Mouse (Mus musculus) heart, postnatal 25 days (tissue): ENCODE data around the gene Cmtm7. TPM values are rescaled to one million over a fixed set of nuclear protein-coding genes. Genes with fewer than 3 reads are reported as not detected.
"Not testable (repeated sequence)": the region's sequence is repeated elsewhere in the genome, so short reads cannot be mapped to it uniquely, and the experiment has no call there.

Experiments
- DNase-seq: peaks from one replicate; pipeline ENCODE4 v3.0.0; 2022; ENCODE audit warnings: low spot score
- intact Hi-C: fragments of 180-260 bp; cut with DNase I; formaldehyde crosslinking; loops from one replicate; pipeline ENCODE4 v1.15.1; 2025
- total RNA-seq, 2 experiments: library from RNA; stranded (reverse); gene quantifications; 2 replicates each; pipeline ENCODE4 v1.2.3; 2021

Gene Cmtm7
- total RNA-seq, 2 experiments from 2014 or later = 14.0 to 14.1 TPM

GRCm38 (mm10) chr9:114731871-114732682 is 49.6 kb downstream of the Cmtm7 start:
- DNase-seq = no peak

DNA sequence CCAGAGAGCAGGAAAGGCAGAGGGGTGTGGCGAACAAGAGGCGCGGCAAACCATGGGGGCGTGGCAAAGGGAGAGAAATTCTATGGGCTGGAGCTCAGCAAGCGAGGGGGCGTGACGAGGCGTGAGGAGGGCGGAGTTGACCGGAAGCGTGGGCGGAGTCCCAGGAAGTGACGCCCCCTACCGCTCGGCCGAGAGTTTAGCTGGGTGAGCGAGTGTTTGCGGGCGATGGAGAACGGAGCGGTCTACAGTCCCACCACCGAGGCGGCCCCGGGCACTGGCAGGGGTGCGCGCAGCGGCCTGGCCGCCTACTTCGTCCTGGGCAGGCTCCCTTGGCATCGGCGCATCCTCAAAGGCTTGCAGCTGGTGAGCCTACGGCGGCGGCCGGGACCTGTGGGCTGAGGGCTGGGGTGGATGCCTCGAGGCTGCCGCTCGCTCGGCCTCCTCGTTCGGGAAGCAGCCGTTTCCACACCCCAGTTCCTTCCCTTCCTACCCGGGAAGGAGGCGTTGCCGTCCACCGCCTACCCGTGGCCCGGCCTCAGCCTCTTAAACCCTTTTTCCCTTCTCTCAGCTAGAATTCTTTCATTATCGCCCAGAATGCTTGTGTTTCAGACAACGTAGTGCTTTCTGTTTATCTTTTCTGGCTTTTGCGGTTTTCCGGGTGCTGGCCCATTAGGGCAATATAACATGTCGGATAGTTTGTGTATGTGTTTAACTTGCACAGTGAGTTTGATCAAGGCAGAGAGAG is 50.5 kb downstream of the Cmtm7 start, which contains the start of gene Cmtm6:
Gene Cmtm6 (plus strand): TSS at position 106 of the 745 bp plus-strand sequence.
- intact Hi-C loops = loop anchor here (2.0 kb wide), 1 partner anchor 42 kb away; the partner anchor contains the start of gene Dync1li1

More at GRCm38 (mm10) chr9:114731871-114732682, 49.6 kb downstream of the Cmtm7 start:
- intact Hi-C loops = loop anchor here (2.0 kb wide), 1 partner anchor 43 kb away; the partner anchor contains the start of gene Dync1li1

DNA sequence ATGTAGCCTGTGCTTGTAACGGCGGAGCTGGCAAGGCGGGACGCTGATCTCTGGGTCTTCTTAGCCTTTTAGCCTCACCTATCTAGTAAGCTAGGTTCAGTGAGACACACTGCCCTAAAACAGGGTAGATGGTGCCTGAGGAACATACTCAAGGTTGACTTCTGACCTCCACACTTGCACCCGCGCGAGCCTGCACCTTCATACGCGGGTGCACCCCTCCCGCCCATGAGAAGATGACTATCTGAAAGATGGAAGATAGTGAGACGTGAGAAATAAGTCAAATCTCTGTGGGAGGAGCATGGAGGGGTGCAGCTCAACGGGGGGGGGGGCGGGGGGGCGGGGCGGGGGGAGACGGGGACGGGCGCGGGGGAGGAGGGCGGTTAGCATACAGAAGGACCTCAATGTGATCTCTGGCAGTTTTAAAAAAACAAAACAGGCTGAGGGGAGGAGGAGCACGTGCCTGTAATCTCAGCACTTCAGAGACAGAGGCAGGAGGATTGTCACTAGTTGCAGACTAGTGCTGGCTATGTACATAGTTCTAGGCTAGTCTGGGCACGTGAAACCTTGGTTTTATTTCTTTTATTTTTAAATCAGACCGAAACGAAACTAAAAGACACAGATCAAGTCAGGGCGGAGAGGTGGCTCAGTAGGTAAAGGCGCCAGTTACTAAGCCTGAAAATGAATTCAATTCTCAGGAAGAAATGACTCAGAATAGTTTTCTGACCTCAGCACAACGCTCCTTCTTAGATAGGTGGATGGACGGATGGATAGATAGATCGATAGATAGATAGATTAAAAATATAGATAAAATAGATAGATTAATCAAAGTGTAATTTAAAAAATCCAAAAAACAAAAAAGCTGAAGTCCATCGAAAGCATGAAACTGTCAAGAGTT is 51.5 kb downstream of the Cmtm7 start:
- intact Hi-C loops = loop anchor here (2.0 kb wide), 1 partner anchor 41 kb away; the partner anchor contains the start of gene Dync1li1
- no peak for DNase-seq

More for the DNA sequence above, 50.5 kb downstream of the Cmtm7 start, which contains the start of gene Cmtm6:
- peak; percentile 96 for DNase-seq

- not testable (repeated sequence) for DNase-seq
These were observed 53.2 kb downstream of the Cmtm7 start for GRCm38 (mm10) chr9:114728432-114728831.

DNA sequence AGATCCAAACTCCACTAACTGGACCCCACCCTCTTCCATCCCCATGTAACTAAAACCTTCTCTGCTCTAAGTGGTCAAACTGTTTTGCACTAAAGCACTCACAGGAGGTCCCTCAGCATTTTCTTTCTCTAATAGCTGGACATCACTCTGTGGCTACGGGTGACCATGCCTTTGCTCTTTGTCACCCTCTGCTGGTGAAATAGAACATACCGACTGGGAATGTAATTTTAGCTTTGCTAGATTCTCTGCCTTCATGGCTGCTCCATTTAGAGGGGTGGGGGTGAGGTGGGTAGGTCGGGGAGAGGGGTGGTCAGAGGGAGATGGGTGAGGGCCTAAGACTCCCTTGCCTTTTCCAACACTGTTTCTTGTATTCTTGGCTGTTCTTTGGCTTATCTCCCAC is 54.3 kb downstream of the Cmtm7 start:
- no peak for DNase-seq
- intact Hi-C loops = loop anchor here (1.0 kb wide), 1 partner anchor 79 kb away; no protein-coding TSS in a partner anchor

More at GRCm38 (mm10) chr9:114728432-114728831, 53.2 kb downstream of the Cmtm7 start:
- intact Hi-C loops = not testable (repeated sequence)

- no peak for DNase-seq
- intact Hi-C loops = no loop called here
These were observed 64.9 kb downstream of the Cmtm7 start for GRCm38 (mm10) chr9:114716677-114717331.

GRCm38 (mm10) chr9:114713481-114713880 is 68.2 kb downstream of the Cmtm7 start:
- intact Hi-C loops = no loop called here

GRCm38 (mm10) chr9:114710345-114710744 is 71.3 kb downstream of the Cmtm7 start:
- intact Hi-C loops = no loop called here
- DNase-seq = no peak

More at GRCm38 (mm10) chr9:114713481-114713880, 68.2 kb downstream of the Cmtm7 start:
- DNase-seq = no peak

DNA sequence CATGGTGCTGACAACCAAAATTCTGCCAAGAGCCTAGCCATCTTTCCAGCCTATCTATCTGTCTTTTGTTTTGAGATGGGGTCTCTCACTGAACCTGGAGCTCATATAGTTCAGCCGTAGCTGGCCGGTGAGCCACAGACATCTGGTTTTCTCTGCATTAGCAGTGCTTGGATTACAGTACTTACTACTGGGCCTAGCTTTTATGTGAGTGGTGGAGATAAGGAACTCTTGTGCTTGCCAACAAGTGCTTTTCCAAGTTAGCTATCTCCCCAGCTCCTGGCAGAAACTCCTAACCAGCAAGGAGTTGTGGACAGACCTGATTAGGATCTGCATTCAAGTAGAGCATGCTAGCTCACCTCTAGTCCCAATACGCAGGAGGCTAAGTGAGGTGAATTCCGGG is 73.9 kb downstream of the Cmtm7 start:
- no peak for DNase-seq
- intact Hi-C loops = loop anchor here (5.0 kb wide), 1 partner anchor 56 kb away; no protein-coding TSS in a partner anchor

Other genes with a start within 250 kb of the Cmtm7 start
- gene Trim71, start 217.5 kb downstream of the Cmtm7 start, total RNA-seq = not detected
- 10 to 100 TPM; 19.7 to 21.8 TPM for gene Cnot10, start 141.7 kb downstream of the Cmtm7 start, total RNA-seq
- 10 to 100 TPM; 72.6 to 75.8 TPM for gene Dync1li1, start 93.1 kb downstream of the Cmtm7 start, total RNA-seq
- gene Cmtm6, start 50.7 kb downstream of the Cmtm7 start, total RNA-seq = 10 to 100 TPM; 23.4 to 27.2 TPM
- gene Cmtm8, start 62.3 kb upstream of the Cmtm7 start, total RNA-seq = 10 to 100 TPM in 1 of 2 experiments, 1 to 10 TPM in 1; 9.9 to 10.1 TPM
- 10 to 100 TPM; 42.1 to 45.1 TPM for gene Gpd1l, start 152.1 kb upstream of the Cmtm7 start, total RNA-seq
- gene Osbpl10, start 196.7 kb upstream of the Cmtm7 start, total RNA-seq = 1 to 10 TPM; 3.4 to 3.5 TPM
- 10 to 100 TPM; 15.7 to 22.9 TPM for gene Rps27rt, start 200.9 kb upstream of the Cmtm7 start, total RNA-seq